Mouse (Mus musculus): ENCODE measurements around the gene Tprgl. TPM values are rescaled to one million over a fixed set of nuclear protein-coding genes. Genes with fewer than 3 reads are reported as not detected.

Gene Tprgl
- total RNA-seq, 2 experiments from 2014 or later = 155 to 172 TPM

DNA sequence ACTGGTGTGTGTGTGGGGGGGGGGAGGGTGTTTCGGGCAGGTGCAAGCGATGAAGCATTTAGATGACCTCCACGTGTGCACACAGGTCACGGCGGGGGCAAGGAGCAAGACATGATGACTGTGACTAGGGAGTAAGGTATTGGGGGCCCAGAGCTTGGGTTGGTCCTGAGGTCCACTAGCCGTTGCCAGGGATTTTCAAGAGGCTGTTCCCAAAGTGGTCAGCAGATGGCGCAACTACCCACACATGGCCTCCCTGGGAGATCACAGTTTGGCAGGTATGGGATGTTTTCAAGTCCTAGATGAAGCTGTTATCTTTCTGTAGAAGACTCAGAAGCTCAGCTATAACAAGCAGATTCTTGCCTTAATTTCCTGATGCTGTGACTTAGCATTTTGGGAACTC lies 2.8 kb upstream of the Tprgl start:
- DNase-seq (ENCODE audit: low spot score in 2 of 2) = peak; percentile 65 to 72

DNA sequence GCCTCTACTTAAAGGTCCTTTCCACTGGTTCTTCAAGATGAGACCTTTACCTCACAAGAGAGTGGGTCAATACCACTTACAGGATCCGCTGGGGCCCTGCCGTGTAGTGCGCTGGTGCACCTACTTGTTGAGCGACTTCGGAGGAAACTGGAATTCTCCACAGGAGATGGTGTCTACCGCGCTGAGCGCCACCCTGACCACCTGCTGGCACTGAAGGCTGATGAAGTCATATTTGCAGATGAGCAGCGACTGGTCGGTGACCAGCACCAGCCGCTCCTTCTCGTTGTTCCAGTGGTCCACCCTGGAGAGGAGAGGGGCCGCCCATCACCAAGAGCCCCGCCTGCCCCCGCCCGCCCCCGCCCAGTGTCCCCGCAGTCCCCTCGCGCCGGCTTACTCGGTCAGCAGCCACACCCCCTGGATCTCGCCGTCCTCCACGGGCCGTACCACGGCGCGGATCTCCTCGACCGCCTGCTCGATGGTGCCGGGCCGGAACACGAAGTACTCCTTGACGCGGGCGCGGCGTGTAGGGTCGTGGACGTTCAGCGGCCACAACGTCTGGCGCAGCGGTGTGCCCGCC lies 417 bp downstream of the Tprgl start:
- no peak for DNase-seq (ENCODE audit: low spot score in 2 of 2)

DNA sequence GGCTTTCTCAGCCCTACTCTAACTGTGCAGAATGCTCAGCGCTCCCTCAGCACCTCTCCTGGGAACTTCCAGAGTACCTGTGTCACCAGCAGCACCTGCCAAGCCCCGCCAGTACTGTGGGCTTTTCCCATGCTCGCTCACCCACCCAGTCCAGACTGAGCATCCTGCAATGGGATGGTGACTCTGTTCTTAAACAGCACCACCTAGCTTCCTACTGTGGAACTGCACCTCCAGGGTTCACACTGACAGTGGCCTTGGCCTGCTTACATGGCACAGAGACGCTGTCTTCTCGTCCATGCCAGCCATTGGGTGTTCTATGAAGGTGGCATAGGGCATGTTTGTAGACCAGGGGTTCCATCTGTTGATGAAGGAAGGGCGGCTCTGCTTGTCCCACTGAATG lies 1.5 kb downstream of the Tprgl start:
- peak; percentile 79 for DNase-seq (ENCODE audit: low spot score in 2 of 2)

DNA sequence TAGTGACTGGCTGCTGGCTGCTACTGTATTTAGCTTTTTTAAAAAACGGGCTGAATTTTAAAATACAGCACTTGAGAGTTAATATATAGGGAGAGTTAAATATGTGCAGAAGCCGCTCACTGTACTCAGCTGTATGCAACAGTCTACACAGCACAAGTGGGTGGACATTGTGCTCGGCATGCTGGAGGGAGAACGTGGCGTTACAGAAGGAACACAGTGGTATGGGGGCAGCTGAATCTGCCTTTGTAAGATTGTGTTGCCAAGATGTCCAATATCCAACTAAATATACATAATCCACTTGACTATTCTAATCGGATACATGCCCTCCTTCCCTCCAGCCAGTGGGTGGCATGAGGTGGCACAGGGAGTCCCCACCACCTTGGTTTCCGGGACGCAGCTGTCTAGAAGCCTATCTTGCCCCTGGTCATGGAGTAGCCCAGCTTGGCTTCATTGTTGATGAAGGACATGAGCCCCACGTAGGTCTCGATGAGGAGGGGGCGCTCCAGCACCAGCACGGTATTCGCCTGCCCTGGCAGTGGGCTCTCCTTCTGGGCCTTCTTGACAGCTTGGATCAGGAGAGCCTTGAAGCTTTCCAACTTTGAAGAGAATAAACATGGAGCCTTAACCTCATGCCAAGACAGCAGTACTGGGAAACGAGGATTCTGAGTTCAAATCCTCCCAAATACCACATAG lies 2.4 kb downstream of the Tprgl start:
- DNase-seq (ENCODE audit: low spot score in 2 of 2) = no peak

DNA sequence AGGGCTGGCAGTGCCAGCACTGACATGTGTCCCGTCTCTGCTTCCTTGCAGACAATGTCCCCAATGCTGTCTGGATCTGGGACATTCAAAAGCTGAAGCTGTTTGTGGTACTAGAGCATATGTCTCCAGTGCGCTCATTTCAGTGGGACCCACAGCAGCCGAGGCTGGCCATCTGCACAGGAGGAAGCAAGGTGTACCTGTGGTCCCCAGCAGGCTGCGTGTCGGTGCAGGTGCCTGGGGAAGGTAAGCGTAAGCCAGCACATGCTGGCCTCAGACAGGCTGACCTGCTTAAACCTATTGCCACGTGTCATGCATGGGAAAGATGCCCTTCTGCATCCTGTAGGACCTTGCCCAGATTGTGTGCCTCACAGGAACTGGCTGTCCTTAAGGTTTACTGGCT lies 4.4 kb downstream of the Tprgl start:
- DNase-seq (ENCODE audit: low spot score in 2 of 2) = no peak

DNA sequence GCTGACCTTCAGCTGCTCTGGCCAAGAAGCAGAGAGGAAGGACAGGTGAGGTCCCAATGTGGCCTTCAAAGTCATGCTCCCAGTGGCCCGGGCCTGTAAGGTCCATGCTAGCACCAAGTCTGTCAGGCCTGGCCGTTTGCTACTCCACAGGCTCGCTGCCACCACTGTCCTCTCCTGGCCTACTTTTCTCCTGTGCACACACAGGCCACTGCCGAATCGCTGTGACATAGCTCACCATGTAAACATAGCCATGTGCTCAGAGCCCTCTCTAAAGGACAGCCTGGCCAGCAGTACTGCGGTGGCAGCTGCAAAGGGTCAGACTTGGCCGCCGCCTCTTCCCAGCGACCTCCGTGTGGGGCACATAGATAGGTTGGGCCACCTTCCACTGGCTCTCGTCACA lies 6.4 kb downstream of the Tprgl start:
- DNase-seq (ENCODE audit: low spot score in 2 of 2) = no peak

DNA sequence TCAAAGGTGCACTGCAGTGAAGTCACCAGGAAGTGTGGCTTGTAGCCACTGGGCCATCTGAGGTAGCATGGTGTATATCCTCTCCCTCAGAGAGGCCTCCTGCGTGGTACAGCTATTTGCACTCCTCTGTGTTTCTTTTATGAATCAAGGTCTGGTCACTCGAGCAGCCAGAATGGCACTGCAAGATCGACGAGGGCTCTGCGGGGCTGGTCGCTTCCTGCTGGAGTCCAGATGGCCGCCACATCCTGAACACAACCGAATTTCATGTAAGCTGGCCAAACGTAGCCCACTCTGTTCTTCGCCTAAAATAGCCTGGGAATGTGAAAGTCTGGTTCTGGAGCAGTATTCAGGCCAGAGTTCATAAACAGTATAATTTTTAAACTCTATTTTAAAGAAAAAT lies 14.1 kb downstream of the Tprgl start:
- no peak for DNase-seq (ENCODE audit: low spot score in 2 of 2)

DNA sequence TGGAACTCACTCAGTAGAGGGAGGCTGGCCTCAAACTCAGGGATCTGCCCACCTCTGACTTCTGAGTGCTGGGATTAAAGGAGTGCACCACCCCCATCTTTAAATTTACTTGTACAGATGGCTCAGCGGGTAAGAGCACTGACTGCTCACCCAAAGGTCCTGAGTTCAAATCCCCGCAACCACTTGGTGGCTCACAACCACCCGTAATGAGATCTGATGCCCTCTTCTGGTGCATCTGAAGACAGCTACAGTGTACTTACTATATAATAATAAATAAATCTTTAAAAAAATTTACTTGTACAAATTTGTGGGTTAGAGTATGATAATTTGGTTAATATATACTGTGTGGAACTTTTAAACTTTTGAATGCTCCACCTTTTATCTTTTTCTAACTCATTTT lies 15.8 kb downstream of the Tprgl start:
- no peak for DNase-seq (ENCODE audit: low spot score in 2 of 2)

DNA sequence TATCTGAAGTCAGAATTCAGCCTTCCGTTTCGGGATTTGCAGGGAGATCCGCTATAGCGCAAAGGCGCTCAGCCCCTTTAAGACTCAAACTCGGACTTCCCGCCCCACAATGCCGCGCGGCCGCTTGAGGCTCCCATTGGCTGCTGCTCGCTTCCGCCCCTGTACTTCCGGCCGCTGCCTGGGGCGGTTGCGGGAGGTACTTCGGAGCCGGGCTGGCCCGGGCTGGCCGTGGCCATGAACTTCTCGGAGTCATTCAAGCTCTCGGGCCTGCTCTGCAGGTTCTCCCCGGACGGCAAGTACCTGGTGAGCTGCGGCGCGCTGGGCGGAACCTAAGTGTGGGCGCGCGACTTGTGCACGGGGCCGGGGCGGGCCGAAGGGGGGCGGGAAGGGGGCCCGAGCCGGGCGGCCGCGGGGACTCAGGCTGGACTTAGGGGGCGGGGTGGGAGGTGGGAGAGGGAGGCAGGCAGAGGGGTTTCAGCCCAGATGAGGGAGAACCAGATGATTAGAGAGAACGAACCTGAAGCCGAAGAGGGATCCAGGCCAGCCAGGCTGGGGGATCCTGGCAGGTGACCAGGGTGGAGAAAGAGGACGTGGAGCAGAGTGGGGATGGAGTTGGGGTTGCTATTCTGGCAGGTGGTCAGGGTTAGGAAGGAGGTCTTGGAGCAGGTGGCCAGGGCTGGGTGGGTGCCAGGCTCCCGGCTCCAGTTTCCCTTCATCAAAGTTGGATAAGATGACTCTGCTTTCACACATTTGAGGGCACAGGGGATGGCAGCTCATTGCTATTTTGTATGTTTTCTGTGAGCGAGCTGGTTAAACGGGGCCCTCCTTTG lies 18.0 kb downstream of the Tprgl start, which contains the start of gene Wrap73:
Gene Wrap73, plus strand, starts transcription at position 162 of the 830 bp plus-strand sequence.
- DNase-seq (ENCODE audit: low spot score in 2 of 2) = peak; percentile 80 to 83

DNA sequence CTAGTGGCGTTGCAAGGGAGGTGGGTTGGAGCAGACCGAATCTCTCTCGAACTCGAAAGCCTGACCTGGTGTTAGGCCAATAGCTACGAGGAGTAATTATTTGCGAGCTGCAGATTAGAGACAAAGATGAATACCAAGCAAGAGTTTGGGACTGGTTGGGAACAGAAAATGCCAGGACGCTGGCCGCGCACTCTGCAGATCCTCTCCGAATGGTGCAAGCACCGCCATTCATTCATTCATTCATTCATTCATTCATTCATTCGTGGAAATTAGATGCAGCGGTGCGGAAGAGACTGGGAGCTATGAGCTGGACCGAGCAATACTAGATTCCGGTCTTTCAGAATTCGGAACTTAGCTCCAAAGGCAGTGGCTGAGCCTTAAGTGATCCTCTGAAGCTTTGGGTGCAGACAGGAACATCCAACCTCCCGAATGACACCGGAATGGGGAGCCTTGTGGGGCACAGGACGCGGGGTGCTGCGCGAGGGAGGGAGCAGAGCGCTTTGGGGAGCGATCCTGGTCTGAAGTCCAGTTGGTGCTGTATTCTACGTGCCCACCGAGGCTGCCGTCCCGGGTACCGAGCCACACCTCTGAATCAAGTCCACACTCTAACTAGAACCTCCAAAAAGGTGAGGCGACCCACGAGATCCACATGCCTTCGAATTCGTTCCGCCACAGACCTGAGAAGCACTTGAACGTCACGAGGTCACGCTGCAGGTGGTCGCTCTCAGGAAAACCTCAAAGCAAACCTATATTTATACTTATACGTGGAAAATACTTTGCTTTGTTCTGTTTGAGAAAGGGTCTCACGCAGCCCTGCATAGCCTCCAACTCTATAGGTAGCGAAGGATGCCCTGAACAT lies 19.2 kb downstream of the Tprgl start:
- DNase-seq (ENCODE audit: low spot score in 2 of 2) = no peak

DNA sequence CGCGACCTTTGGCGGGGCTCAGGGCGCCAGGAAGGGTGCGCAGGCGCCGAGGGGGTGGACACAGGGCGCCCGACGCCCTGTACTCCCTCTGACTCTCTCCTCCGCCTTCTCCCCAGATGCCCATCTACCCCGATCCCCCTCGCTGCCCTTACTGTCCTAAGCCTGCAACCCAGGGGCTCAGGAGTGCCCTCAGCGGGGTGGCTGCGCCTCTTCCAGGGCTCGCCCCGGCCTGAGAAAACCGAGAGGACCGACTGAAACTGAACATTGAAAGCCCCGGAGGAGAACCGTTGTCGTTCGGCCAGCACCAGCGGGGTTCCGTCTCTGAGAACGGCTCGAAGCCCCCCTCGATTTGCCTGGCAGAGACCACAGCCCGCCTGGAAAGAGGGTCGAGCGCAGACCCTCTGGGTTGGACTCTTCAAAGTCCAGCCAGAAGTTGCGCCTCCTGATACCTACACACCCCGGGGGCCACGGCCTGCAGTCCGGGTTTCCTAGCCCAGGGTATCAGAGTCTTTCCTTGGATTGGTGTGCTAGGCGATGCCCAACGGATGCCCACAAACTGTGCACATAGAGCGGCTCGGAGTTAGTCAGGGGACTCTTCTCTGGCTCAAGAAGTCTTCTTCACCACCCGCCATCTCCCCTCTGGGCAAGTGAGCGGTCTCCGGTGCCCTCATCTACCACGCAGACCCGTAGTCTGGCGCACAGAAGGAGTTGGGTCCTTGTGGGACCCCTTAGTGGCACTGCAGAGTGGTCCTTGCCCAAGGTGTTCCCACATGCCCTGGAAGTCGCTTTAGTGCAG lies 20.1 kb downstream of the Tprgl start:
- DNase-seq (ENCODE audit: low spot score in 2 of 2) = no peak

DNA sequence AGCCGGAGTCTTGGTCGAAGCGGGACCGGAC lies 20.5 kb downstream of the Tprgl start, which contains the start of gene Trp73:
Gene Trp73, minus strand, starts transcription at position 27 of the 31 bp plus-strand sequence.
- DNase-seq (ENCODE audit: low spot score in 2 of 2) = no peak

DNA sequence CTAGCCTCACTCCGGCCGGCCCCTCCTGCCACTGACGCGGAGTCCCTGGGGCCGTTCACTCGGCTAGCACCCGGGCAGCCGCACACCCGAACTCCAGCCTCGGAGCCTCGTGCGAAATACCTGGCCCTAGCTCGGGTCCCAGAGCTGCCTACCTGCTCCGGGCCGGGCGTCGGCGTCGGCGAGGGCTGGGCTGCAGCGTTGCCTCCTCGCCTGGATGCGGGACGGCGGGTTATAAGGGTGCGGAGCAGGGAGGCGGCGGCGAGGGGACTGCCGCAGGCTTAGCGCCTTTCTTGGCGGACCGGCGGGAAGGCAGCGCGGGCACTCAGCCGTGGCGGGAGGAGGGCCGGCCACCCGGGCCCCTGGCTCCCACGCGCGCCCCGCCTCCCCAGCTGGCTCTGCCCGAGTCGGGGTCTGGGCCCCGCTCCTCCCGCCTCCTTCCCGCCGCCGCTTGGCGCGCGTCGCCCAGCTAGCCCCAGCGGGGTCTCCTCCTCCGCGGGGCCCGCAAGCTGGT lies 20.7 kb downstream of the Tprgl start:
- DNase-seq (ENCODE audit: low spot score in 2 of 2) = no peak

DNA sequence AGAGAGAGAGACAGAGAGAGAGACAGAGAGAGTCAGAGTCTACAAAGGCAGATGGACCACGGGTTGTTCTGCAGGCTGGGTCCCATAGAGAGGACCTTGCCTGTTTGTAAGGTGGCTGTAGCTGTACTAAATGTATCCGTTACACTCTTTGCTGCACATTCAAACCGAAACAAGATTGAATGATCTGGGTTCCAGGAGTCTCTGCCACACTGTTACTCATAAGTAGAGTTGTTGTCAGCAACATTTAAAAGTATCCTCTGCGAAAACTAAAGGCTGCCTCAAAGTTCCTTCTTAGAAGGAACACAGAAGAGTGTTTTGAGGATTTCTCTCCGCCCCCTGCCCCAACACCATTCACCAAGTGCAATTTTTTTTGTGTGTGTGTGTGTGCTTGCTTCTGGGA lies 23.3 kb downstream of the Tprgl start:
- DNase-seq (ENCODE audit: low spot score in 2 of 2) = no peak

DNA sequence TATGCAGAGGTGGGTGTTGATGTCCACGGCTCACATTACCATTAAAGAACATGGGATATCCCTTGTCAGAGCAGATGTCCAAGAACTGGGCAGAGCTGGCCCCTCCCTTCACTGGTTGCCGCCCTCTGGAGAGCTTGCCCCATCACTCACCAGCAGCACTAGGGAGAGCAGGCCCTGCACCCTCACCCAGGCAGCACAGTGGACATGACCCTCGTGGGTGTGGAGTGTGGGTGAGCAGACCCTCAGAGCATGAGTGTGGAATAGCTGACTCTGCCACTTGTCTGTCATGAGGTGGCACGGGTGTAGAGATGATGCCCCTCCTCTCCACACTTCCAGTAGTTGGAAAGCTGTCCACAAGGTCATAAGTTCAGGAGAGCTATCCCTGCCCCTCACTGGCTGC lies 25.7 kb downstream of the Tprgl start:
- no peak for DNase-seq (ENCODE audit: low spot score in 2 of 2)

DNA sequence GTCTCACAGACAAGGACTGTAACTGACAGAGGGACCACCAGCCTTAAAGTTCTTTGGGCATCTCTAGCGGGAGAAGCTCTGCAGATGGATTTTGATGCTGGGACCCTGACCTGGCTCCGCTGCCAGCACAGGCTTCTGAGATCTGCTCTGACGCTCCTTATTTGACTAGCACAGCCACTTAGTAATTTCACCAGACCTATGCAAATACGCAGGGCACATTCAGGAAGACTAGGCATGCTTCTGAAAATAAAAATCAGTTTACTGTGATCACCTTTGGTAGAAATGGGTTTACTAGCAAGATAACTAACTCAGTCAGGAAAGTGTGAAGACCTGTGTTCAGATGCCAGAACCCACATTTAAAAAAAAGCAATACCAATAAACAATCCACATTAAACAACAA lies 28.6 kb downstream of the Tprgl start:
- DNase-seq (ENCODE audit: low spot score in 2 of 2) = no peak

DNA sequence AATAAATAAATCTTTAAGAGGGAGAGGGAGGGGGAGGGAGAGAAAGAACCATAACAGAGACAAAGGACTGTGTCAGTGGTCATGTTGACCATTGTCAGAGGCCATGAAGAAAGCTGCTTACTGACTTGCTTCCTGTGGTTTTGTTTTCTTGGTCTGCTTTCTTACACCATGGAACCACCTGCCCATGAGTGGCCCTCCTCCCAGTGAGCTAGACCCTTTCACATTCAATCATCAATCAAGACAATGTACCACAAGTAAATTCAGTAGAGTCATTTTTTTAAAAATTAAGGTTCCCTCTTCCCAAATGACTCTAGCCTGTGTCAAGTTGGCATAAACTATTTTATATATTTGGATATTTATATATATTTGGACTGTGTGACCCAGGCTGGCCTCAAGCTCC lies 30.5 kb downstream of the Tprgl start:
- DNase-seq (ENCODE audit: low spot score in 2 of 2) = no peak

DNA sequence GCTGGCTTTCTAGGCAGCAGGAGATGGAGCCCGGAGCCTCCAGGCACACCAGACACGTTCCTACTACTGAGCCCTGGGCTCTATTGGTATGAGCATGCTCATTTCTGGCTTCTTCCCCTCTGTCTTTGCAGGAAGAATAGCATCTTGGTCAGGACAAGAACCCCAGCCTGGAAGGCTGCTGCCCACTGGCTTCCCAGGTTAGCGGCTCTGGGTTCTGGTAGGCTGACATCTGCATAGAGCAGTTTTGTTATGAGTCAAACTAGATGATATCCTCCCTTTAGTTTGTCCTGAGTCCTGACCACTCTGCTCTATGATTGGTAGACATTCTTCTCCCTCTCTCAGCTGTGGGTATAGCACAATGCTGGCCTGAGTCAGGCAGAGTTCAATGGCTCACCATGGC lies 33.2 kb downstream of the Tprgl start:
- DNase-seq (ENCODE audit: low spot score in 2 of 2) = no peak

DNA sequence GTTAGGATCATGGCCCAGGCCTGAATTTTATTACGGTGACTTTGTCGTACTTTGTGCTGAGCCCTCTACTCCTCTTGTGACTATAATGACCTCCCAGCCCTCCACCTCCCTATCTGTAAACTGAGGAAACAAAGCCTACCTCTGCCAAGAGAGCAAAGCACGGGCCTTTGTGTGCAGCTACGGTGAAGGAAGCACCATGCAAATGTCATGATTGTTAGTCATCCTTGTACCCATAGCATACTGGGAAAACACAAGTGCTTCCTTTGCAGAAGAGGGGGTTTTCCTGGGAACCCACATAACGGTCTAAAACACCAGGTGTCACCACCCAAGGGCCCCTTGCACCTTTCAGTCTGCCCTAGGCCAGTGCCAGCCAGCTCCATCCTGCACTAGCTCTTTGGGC lies 35.3 kb downstream of the Tprgl start:
- no peak for DNase-seq (ENCODE audit: low spot score in 2 of 2)

DNA sequence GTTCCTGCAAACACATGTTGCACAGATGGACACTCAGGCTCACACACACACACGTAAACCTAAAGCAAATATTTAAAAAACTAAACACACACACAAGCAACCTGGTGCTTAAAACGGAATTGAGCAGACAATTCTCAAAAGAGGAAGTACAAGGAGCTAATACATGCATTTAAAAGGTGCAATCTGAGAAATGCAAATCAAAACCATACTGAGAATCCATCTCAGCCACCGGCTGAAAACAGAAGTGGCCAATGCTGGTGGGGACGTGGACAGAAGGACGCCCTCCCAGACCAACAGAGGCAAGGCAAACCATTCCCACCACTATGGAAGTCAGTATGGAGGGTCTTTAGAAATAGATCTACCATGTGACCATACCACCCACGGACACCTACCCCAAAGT lies 36.9 kb downstream of the Tprgl start:
- DNase-seq (ENCODE audit: low spot score in 2 of 2) = no peak

DNA sequence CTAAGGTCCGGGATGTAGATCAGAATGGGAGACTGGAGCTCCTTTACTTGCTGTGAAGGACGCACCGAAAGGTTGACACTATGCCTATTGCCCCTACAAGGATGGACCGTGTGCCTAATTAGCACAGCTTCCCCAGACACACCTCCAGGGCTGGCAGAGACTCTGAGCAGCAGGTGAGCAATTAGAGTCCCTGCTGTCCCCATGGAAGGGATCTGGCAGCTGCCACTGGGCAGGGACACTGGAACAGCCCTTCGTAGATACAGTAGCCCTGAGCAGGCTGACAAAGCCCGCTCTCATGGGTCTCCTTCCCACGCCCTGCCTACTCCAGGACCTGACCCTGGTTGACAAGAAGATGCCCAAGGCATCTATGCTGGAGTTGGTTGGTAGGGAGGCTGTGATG lies 38.1 kb downstream of the Tprgl start:
- no peak for DNase-seq (ENCODE audit: low spot score in 2 of 2)
